Mouse (Mus musculus) embryonic fibroblast, embryonic 13.5 days (primary cell): ENCODE results near the gene Sptbn1.

Experiments
- CTCF ChIP-seq: IDR thresholded peaks from 2 replicates; pipeline ENCODE4 v1.5.1; 2011; ENCODE audit warnings: mild to moderate bottlenecking, control low read depth, low read length, moderate library complexity, borderline replicate concordance; ENCODE audit not compliant: insufficient read depth
- POLR2A ChIP-seq: IDR thresholded peaks from 2 replicates; pipeline ENCODE4 v1.6.1; 2011; ENCODE audit warnings: low read depth, mild to moderate bottlenecking, control low read depth, low read length, moderate library complexity

DNA sequence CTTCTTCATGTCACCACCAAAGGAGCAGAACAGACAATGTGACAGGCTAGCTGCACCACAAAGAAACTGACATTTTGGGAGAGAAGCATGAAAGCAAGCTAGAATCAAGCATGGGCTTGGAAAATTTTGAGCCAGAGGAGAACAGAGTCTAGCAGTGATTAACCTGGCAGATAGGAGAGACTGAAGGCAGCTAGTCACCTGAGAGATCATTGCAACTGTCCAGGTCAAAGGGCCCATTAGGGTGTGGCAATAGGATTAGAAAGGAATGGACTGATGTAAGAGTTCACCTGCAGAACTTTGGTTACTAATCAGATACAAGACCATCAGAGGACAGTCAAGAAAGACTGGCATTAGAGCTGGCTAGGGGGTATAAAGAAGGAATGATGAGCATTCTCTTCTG, 67.6 kb downstream of the Sptbn1 start:
- TF ChIP-seq CTCF (no peak), POLR2A (no peak)
